Mouse (Mus musculus): ENCODE results near the gene Cpeb3. TPM values are rescaled to one million over a fixed set of nuclear protein-coding genes. Genes with fewer than 3 reads are reported as not detected.

Cpeb3 gene
- polyA plus RNA-seq, 1 experiment from 2014 or later = 7.0 TPM

DNA sequence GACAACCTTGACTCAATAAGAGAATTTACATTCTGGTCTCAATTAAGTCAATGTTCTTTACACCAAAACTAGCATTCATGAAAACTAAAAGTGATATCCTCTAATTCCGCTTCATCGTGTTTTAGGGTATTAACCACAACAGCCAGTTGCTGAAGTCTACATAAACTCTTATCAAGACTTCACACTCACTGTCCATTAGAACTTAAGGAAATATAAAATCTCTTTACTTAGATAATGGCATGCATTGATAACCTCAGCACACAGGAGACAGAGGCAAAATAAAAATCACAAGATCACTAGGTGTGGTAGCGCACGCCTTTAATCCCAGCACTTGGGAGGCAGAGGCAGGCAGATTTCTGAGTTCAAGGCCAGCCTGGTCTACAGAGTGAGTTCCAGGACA, 79.9 kb downstream of the Cpeb3 start:
- H3K4me3 ChIP-seq = no peak overlapping the region
- no peak overlapping the region for H3K9ac ChIP-seq
- H3K4me1 ChIP-seq = no peaks in the 10 kb centered on the region
- H3K4me2 ChIP-seq (replicated peaks) = no peak overlapping the region
- H3K36me3 ChIP-seq = no peaks in the 10 kb centered on the region
- H3K27me3 ChIP-seq = no peaks in the 10 kb centered on the region
- no peaks in the 10 kb centered on the region for H3K9me3 ChIP-seq (replicated peaks)
- H3K27ac ChIP-seq = no peak overlapping the region
- ATAC-seq (ENCODE audit: low FRiP score) = no peak
- WGBS = 96% methylated on average over 4 of the region's 4 CpGs

DNA sequence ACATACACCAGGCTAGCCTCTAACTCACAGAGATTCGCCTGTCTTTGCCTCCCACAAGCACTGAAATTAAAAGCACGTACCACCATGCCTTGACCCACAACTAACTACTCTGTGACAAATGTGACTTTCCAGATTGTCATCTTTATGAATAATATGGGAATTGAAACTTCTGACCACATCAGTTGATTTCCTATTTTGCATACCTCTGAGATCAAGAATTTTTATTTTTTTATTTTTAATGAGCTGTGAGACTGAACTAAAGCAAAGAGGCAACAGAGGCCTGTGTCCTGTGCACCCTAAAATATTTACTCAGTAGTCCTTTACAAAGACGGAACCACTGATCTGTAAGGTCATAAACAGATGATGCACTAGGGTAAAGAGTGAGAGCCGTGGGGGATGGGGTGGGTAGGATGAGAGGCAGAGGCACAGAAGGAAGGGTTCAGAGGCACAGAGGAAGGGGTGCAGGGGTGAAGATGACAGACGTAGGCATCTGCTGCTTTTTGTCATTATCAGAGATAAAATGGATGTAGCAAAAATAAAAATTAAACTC, 81.3 kb downstream of the Cpeb3 start:
- no peak for ATAC-seq (ENCODE audit: low FRiP score)
- Histone ChIP-seq H3K4me1 (no peaks in the 10 kb centered on the region), H3K4me2 (replicated peaks) (no peak overlapping the region), H3K36me3 (no peaks in the 10 kb centered on the region), H3K27ac (no peak overlapping the region), H3K27me3 (no peaks in the 10 kb centered on the region), H3K9ac (no peak overlapping the region), H3K9me3 (replicated peaks) (no peaks in the 10 kb centered on the region), H3K4me3 (no peak overlapping the region)
- 83% methylated on average over 5 of the region's 5 CpGs for WGBS

DNA sequence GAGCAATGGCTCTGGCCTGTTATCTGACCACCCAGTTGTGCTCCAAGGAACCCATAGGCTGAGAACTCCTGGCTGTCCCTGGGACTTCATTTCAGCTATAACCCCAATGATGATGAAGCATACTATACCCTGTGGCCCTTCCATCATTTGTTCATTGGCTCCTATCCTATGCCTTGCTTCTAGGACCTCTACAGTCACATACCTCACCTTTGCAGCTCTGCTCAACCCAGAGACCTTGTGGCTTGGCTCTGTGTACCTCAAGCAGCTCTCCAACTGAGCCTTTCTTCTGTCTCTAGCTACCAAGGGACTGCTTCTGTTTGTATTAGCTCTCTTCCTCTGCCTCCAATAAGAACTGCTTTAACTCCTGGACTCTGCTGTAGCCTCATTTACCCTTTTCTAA, 83.4 kb downstream of the Cpeb3 start:
- no peak overlapping the region for H3K9ac ChIP-seq
- H3K4me1 ChIP-seq = no peaks in the 10 kb centered on the region
- H3K27ac ChIP-seq = no peak overlapping the region
- H3K4me3 ChIP-seq = no peak overlapping the region
- H3K27me3 ChIP-seq = no peaks in the 10 kb centered on the region
- no peak for ATAC-seq (ENCODE audit: low FRiP score)
- H3K4me2 ChIP-seq (replicated peaks) = no peak overlapping the region
- no peaks in the 10 kb centered on the region for H3K36me3 ChIP-seq
- no peaks in the 10 kb centered on the region for H3K9me3 ChIP-seq (replicated peaks)

DNA sequence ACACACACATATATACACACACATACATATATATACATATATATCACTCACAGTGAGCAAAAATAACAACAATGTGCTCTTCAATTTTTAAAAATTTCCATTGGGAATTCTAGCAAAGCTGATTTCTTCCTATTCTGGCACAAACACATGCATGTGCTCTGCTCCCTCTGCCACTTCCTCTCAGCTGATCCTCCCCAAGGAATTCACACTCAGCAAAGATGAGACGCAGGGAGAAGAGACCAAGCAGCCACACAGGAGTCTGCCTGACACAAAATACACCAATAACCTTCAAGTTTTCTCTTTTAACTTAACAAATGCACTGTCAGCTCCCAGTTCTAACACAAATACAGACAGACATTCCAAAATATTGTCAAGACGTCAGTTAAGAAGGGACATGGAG, 89.1 kb downstream of the Cpeb3 start:
- H3K9ac ChIP-seq = no peak overlapping the region
- H3K4me3 ChIP-seq = no peak overlapping the region
- H3K27ac ChIP-seq = no peak overlapping the region
- no peaks in the 10 kb centered on the region for H3K36me3 ChIP-seq
- H3K4me2 ChIP-seq (replicated peaks) = no peak overlapping the region
- H3K27me3 ChIP-seq = no peaks in the 10 kb centered on the region
- 46% methylated on average over 2 of the region's 2 CpGs for WGBS
- no peaks in the 10 kb centered on the region for H3K9me3 ChIP-seq (replicated peaks)
- H3K4me1 ChIP-seq = no peaks in the 10 kb centered on the region
- ATAC-seq (ENCODE audit: low FRiP score) = no peak

DNA sequence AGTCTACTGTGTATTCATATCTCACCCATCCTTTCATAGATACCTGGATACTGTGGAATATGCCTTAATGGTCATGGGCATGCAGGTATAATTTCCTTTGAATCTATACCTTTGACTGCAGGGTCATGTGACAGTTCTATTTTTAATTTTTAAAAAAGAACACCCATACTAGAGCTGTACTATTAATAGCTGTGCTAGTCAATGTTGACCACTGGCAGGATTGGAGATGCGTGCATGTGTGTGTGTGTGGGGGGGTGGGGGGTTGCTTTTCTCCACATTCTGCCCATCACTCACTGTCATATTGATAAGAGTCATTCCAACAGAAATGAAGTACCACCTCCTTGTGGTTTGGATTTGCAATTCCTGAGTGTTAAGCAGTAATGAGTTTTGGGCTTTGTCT, 92.6 kb downstream of the Cpeb3 start:
- no peak overlapping the region for H3K27ac ChIP-seq
- H3K4me2 ChIP-seq (replicated peaks) = no peak overlapping the region
- ATAC-seq (ENCODE audit: low FRiP score) = no peak
- no peak overlapping the region for H3K4me3 ChIP-seq
- H3K27me3 ChIP-seq = no peaks in the 10 kb centered on the region
- no peaks in the 10 kb centered on the region for H3K36me3 ChIP-seq
- no peak overlapping the region for H3K9ac ChIP-seq
- WGBS = 75% methylated on average over 1 of the region's 1 CpGs
- no peaks in the 10 kb centered on the region for H3K4me1 ChIP-seq
- no peaks in the 10 kb centered on the region for H3K9me3 ChIP-seq (replicated peaks)

DNA sequence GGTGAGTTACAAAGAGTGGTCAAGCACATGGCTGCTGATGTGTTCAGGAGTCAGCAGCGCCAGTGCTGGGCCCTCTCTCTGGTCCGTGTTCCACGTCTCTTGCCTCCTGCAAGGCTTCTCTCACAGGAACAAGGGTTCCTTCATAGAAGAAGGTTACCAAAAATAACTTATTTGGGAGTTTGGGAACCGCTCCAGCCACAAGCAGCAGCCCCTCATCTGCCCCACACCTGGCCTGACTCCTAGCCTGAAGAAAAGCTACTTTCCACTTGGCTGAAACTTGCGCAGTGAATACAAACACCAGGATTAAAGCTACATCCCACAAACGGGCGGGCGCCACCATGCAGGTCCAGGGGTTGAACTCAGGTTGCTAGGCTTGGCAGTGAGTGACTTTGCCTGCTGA, 93.0 kb downstream of the Cpeb3 start:
- no peaks in the 10 kb centered on the region for H3K9me3 ChIP-seq (replicated peaks)
- no peak overlapping the region for H3K27ac ChIP-seq
- H3K4me1 ChIP-seq = no peaks in the 10 kb centered on the region
- H3K9ac ChIP-seq = no peak overlapping the region
- ATAC-seq (ENCODE audit: low FRiP score) = no peak
- no peaks in the 10 kb centered on the region for H3K27me3 ChIP-seq
- no peaks in the 10 kb centered on the region for H3K36me3 ChIP-seq
- H3K4me3 ChIP-seq = no peak overlapping the region
- 87% methylated on average over 8 of the region's 8 CpGs for WGBS
- H3K4me2 ChIP-seq (replicated peaks) = no peak overlapping the region

DNA sequence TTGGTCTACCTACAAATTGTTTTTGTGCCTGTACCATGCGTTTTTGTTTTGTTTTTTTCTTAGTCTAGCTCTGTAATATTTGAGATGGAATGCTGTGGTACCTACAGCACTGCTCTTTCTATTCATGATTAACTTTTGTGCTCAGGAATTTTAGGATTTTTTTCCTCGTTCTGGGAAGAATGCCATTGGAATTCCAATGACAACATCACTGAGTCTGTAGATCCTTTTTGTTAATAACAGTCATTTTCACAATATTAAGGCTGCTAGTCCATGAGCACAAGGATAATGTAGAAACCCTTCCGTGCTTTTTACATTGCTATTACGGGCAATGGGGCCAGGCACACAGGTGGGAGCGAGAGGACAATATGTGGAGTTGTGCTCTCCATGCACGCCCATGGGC, 96.6 kb downstream of the Cpeb3 start:
- 87% methylated on average over 6 of the region's 6 CpGs for WGBS
- Histone ChIP-seq H3K9ac (no peak overlapping the region), H3K27ac (no peak overlapping the region), H3K4me1 (no peaks in the 10 kb centered on the region), H3K4me3 (no peak overlapping the region), H3K4me2 (replicated peaks) (no peak overlapping the region), H3K9me3 (replicated peaks) (no peaks in the 10 kb centered on the region), H3K27me3 (no peaks in the 10 kb centered on the region), H3K36me3 (no peaks in the 10 kb centered on the region)
- no peak for ATAC-seq (ENCODE audit: low FRiP score)

DNA sequence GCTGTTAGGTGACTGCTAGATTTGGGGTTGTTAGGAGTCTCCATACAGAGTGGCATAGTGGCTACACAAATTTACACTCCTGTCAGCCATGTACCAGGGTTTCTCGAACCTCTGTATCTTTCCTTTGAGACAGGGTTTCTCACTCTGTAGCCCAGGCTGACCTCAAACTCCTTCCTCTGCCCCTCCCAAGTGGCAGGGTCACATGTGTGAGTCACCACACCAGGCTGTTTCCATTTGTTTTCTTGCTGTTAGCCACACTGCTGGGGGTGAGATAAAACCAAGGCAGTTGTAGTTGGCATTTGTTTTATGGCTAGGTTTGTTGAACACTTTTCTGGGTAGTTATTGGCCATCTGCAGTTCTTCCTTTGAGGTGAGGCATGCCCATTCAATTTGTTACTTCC, 97.9 kb downstream of the Cpeb3 start:
- Histone ChIP-seq H3K4me2 (replicated peaks) (no peak overlapping the region), H3K27me3 (no peaks in the 10 kb centered on the region), H3K36me3 (no peaks in the 10 kb centered on the region), H3K4me1 (no peaks in the 10 kb centered on the region), H3K9me3 (replicated peaks) (no peaks in the 10 kb centered on the region), H3K27ac (no peak overlapping the region), H3K9ac (no peak overlapping the region), H3K4me3 (no peak overlapping the region)
- ATAC-seq (ENCODE audit: low FRiP score) = no peak
- 55% methylated on average over 1 of the region's 1 CpGs for WGBS

DNA sequence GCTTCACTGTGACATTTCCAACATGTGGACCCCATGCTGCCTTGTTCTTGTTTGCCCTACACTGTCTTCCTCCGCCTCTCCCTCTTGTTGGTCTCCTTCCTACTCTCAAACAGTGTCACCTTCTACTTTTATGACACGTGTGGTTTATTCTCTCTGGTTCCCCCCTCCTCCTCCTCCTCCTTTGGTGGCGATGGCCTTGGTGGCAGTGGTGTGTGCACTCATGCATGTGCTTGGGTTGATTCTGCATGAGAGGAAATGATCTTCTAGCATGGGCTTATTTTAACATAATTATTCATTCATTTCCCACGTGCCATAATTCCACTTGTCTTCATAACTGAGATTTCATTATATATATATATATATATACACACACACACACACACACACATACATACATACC, 98.5 kb downstream of the Cpeb3 start:
- no peak overlapping the region for H3K9ac ChIP-seq
- ATAC-seq (ENCODE audit: low FRiP score) = no peak
- WGBS = 94% methylated on average over 4 of the region's 4 CpGs
- no peak overlapping the region for H3K4me3 ChIP-seq
- no peaks in the 10 kb centered on the region for H3K36me3 ChIP-seq
- H3K27ac ChIP-seq = no peak overlapping the region
- H3K4me2 ChIP-seq (replicated peaks) = no peak overlapping the region
- H3K4me1 ChIP-seq = no peaks in the 10 kb centered on the region
- no peaks in the 10 kb centered on the region for H3K9me3 ChIP-seq (replicated peaks)
- H3K27me3 ChIP-seq = no peaks in the 10 kb centered on the region

DNA sequence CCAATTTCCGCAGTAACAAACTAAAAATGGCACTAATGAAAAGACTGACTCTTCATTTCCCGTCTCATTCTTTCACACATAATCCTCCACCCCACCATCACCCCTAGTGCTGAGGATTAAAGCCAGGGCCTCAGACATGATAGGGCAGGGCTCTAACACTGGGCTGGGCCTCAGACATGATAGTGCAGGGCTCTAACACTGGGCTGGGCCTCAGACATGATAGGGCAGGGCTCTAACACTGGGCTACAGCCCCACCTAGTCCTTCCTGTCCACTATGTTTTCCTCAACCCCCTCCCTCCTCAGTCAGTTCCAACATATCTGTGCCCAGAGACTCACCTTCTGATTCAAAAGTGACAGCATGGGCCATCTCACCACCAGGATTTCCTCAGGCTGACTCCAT, 107.7 kb downstream of the Cpeb3 start:
- Histone ChIP-seq H3K9me3 (replicated peaks) (no peaks in the 10 kb centered on the region), H3K9ac (no peak overlapping the region), H3K36me3 (no peaks in the 10 kb centered on the region), H3K4me2 (replicated peaks) (no peak overlapping the region), H3K4me1 (no peaks in the 10 kb centered on the region), H3K4me3 (no peak overlapping the region), H3K27me3 (no peaks in the 10 kb centered on the region), H3K27ac (no peak overlapping the region)
- no peak for ATAC-seq (ENCODE audit: low FRiP score)
- 85% methylated on average over 2 of the region's 2 CpGs for WGBS

DNA sequence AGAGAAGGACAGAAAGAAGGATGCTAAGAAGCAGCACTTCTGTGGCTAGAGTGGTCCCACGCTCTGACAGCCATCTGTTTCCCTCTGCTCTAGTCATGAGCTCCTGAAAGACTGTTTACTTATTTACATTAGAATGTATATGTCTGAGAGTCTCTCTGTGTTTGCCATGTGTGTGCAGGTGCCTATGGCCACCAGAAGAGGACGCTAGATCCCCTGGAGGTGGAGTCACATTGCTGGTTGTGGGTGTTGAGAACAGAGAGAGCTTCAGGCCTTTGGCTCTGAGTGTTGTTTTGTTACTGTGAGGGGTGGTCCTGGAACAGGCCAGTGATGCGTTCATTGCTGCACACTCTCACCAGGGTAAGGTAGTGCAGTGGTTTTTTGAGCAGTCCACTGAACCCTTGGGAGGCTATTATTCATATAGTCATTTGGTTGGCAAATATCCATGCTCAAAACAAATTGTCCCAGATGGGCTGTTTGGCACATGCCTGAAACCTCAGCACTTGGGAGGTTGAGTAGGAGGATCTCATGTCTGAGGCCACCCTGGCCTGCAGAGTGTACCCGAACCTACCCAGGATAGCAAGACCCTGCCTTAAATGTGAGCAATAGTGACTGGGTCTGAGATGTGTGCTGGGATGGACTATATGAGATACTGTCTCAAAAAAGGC, 112.6 kb downstream of the Cpeb3 start:
- no peaks in the 10 kb centered on the region for H3K27me3 ChIP-seq
- WGBS = 82% methylated on average over 4 of the region's 4 CpGs
- H3K4me2 ChIP-seq (replicated peaks) = no peak overlapping the region
- no peaks in the 10 kb centered on the region for H3K9me3 ChIP-seq (replicated peaks)
- no peaks in the 10 kb centered on the region for H3K36me3 ChIP-seq
- no peak overlapping the region for H3K4me3 ChIP-seq
- peaks cover 1% of the 10 kb centered on the region for H3K4me1 ChIP-seq
- no peak overlapping the region for H3K9ac ChIP-seq
- ATAC-seq (ENCODE audit: low FRiP score) = no peak
- no peak overlapping the region for H3K27ac ChIP-seq

DNA sequence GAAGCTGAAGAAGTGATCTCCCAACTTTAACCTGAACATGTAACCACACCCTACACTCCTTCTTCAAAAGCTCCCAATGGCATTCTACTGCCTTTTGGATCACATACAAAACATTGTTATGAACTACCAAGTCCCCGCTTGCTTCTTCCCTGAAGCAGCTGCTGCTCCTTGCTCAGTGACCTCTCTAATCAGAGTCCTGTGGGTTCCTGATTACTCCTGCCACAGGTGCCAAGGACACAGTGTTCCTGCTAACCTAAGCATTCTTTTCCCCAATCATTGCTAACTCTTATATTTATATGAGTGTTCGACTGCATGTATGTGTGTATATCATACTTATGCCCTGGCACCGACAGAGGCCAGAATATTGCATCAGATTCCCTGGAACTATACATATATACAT, 115.2 kb downstream of the Cpeb3 start:
- Histone ChIP-seq H3K4me3 (no peak overlapping the region), H3K27ac (no peak overlapping the region), H3K27me3 (no peaks in the 10 kb centered on the region), H3K4me1 (peaks cover 12% of the 10 kb centered on the region), H3K36me3 (no peaks in the 10 kb centered on the region), H3K9ac (no peak overlapping the region), H3K9me3 (replicated peaks) (no peaks in the 10 kb centered on the region), H3K4me2 (replicated peaks) (no peak overlapping the region)
- no peak for ATAC-seq (ENCODE audit: low FRiP score)
- 91% methylated on average over 3 of the region's 3 CpGs for WGBS
